Mouse (Mus musculus) CH12.LX (cell line): Measurements from ENCODE around the gene Phf11d.
"Not testable (repeated sequence)": the region's sequence is repeated elsewhere in the genome, so short reads cannot be mapped to it uniquely, and the experiment has no call there.

ENCODE experiments used
- CHD1 ChIP-seq: IDR thresholded peaks from 2 replicates; pipeline ENCODE4 v1.6.1; 2012; ENCODE audit warnings: low read depth, low read length, improper control_type of control experiment, inconsistent platforms
- CHD2 ChIP-seq: IDR thresholded peaks from 2 replicates; pipeline ENCODE4 v1.6.1; 2011; ENCODE audit warnings: low read length, improper control_type of control experiment
- CTCF ChIP-seq, 2 experiments: IDR thresholded peaks in 1 of 2; conservative IDR thresholded peaks in 1 of 2; 2 replicates each; pipeline ENCODE4 v1.5.1; 2011 to 2012; ENCODE audit warnings: low read depth in 2 of 2, low read length in 2 of 2, improper control_type of control experiment in 1 of 2, inconsistent platforms in 1 of 2, mild to moderate bottlenecking in 1 of 2, moderate library complexity in 1 of 2
- EP300 ChIP-seq: IDR thresholded peaks from 2 replicates; pipeline ENCODE4 v1.6.1; 2011; ENCODE audit warnings: low read length, improper control_type of control experiment
- ETS1 ChIP-seq: conservative IDR thresholded peaks from 2 replicates; pipeline ENCODE4 v1.6.1; 2012; ENCODE audit warnings: low read depth, mild to moderate bottlenecking, inconsistent platforms, low read length, improper control_type of control experiment, moderate library complexity
- JUND ChIP-seq: conservative IDR thresholded peaks from 2 replicates; pipeline ENCODE4 v1.6.1; 2011; ENCODE audit warnings: low read depth, low read length, improper control_type of control experiment
- NRF1 ChIP-seq: IDR thresholded peaks from 2 replicates; pipeline ENCODE4 v1.6.1; 2014; ENCODE audit warnings: low read depth, mild to moderate bottlenecking, inconsistent platforms, low read length, improper control_type of control experiment, moderate library complexity
- POLR2A ChIP-seq: IDR thresholded peaks from 2 replicates; pipeline ENCODE4 v1.6.1; 2011; ENCODE audit warnings: low read depth, mild to moderate bottlenecking, improper control_type of control experiment, low read length
- USF2 ChIP-seq: conservative IDR thresholded peaks from 2 replicates; pipeline ENCODE4 v1.6.1; 2011; ENCODE audit warnings: low read depth, low read length, improper control_type of control experiment

DNA sequence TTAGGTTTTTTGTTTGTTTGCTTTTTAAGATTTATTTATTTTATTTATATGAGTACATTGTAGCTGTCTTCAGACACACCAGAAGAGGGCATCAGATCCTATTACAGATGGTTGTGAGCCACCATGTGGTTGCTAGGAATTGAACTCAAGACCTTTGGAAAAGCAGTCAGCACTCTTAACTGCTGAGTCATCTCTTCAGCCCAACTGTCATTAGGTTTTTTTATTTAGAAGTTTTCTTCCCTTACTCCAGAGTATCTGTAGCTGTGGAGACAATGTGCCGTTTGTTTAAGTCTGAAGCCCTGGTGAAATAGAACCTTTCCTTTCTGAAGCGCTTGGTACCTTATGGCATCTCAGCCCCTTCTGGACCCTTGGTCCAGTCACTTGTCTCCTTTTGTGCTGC, 49.7 kb upstream of the Phf11d start:
- TF ChIP-seq CTCF (conservative IDR thresholded peaks at IDR 0.05 in 1 of 2, IDR thresholded peaks at IDR 0.05 in 1 of 2; ENCODE audit: low read depth in 2 of 2, low read length in 2 of 2); POLR2A; CHD2; USF2; JUND; CHD1; ETS1; EP300; NRF1: not testable (repeated sequence)
